ENCODE assay signal across 2 mouse cellular contexts in the genomic region with DNA sequence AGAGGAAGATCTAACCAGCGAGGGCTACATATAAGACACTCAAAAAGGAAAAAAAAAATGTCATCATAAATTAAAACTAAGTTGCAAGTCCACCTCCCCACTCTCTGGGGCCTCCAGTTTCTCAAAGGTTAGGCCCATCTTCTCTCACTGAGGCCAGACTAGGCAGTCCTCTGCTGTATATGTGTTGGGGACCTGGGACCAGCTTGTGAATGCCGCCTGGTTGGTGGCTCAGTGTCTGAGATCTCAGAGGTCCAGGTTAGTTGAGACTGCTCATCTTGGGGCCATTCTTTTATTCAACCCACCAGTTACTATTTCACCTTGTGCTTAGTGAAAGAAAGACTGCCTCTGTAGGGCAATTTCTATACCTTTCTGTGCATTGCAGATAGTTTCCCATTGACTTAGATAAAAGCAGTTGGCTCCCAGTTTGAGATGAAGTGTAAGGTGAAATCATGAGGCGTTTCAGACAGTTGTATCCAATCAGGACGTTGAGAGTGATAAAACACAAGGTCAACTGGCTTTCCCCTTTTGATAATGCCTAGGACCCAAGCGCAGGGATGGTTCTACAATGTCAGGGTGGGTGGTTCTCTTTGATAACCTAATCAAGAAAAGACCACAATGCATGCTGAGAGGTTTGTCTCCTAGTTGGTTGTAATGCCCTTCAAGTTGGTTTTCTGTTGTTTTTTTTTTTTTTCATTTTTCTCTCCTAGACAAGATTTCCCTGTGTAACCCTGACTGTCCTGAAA.
A peak's percentile ranks its signal among the peaks of the same experiment; 100 is the strongest.
TF ChIP-seq lines count a peak whose summit lies in the region.

No protein-coding gene starts in this region.

TF ChIP-seq in CH12.LX, 34 proteins besides CTCF, POLR2A, EP300 and RAD21:
- TF ChIP-seq MAZ (IDR thresholded peaks at IDR 0.05; ENCODE audit: low read depth, low read length) (no peak), POLR2AphosphoS2 (IDR thresholded peaks at IDR 0.05; ENCODE audit: low read depth, low read length) (peak; percentile 43; the same call in 1 of the 2 replicates), ZC3H11A (IDR thresholded peaks at IDR 0.05; ENCODE audit: low read depth, low read length) (no peak)

TF ChIP-seq in MEL, 35 proteins besides CTCF, POLR2A, EP300 and RAD21:
- TF ChIP-seq GABPA (IDR thresholded peaks at IDR 0.05; ENCODE audit: low read depth, low read length) (no peak), RCOR1 (IDR thresholded peaks at IDR 0.05; ENCODE audit: low read depth, low read length) (peak; percentile 97), POLR2AphosphoS5 (IDR thresholded peaks at IDR 0.05; ENCODE audit: borderline replicate concordance, low read depth, low read length) (no peak), ZMIZ1 (IDR thresholded peaks at IDR 0.05; ENCODE audit: low read depth, low read length) (peak; percentile 62; the same call in 1 of the 2 replicates), ETS1 (IDR thresholded peaks at IDR 0.05; ENCODE audit: low read depth, low read length) (peak; percentile 81), TBP (IDR thresholded peaks at IDR 0.05; ENCODE audit: low read depth, low read length) (peak; percentile 41; the same call in 1 of the 2 replicates), CHD2 (IDR thresholded peaks at IDR 0.05; ENCODE audit: low read length) (peak; percentile 52; the same call in 1 of the 2 replicates), MAFK (IDR thresholded peaks at IDR 0.05; ENCODE audit: borderline replicate concordance, low read depth, low read length) (0 out of 2 replicates have a peak, but pooled peaks have one; percentile 58), SIN3A (IDR thresholded peaks at IDR 0.05; ENCODE audit: low read length) (peak; percentile 89), UBTF (IDR thresholded peaks at IDR 0.05; ENCODE audit: borderline replicate concordance, insufficient read depth, low read depth, low read length) (no peak), SMC3 (IDR thresholded peaks at IDR 0.05; ENCODE audit: low read depth, low read length) (no peak), HCFC1 (IDR thresholded peaks at IDR 0.05; ENCODE audit: low read depth, low read length) (no peak), USF1 (IDR thresholded peaks at IDR 0.05; ENCODE audit: low read depth, low read length) (no peak), NRF1 (IDR thresholded peaks at IDR 0.05; ENCODE audit: insufficient read depth, low read depth, low read length, poor library complexity, severe bottlenecking) (no peak), ELF1 (IDR thresholded peaks at IDR 0.05; ENCODE audit: low read depth, low read length) (no peak), USF2 (IDR thresholded peaks at IDR 0.05; ENCODE audit: borderline replicate concordance in 1 of 2, insufficient read depth in 1 of 2, low read depth in 1 of 2, low read length in 2 of 2) (no peak), KAT2A (conservative IDR thresholded peaks at IDR 0.05; ENCODE audit: low read depth, low read length) (peak; percentile 19; the same call in 1 of the 2 replicates), GATA1 (IDR thresholded peaks at IDR 0.05; ENCODE audit: low read depth, low read length) (peak; percentile 94), E2F4 (IDR thresholded peaks at IDR 0.05; ENCODE audit: borderline replicate concordance, low read depth, low read length) (no peak), JUND (IDR thresholded peaks at IDR 0.05; ENCODE audit: low read depth, low read length) (no peak), BHLHE40 (IDR thresholded peaks at IDR 0.05; ENCODE audit: borderline replicate concordance, low read depth, low read length) (peak; percentile 67), ZKSCAN1 (IDR thresholded peaks at IDR 0.05; ENCODE audit: low read depth, low read length) (peak; percentile 84; the same call in 1 of the 2 replicates), ZNF384 (IDR thresholded peaks at IDR 0.05; ENCODE audit: low read depth, low read length) (peak; percentile 94), CHD1 (IDR thresholded peaks at IDR 0.05; ENCODE audit: low read depth, low read length) (no peak), POLR2AphosphoS2 (IDR thresholded peaks at IDR 0.05; ENCODE audit: low read length) (peak; percentile 72; the same call in 1 of the 2 replicates), MAZ (IDR thresholded peaks at IDR 0.05; ENCODE audit: low read depth, low read length) (no peak), MYB (IDR thresholded peaks at IDR 0.05; ENCODE audit: low read depth, low read length) (peak; percentile 88), MEF2A (IDR thresholded peaks at IDR 0.05; ENCODE audit: extremely low read depth, insufficient replicate concordance, low read depth, low read length, poor library complexity, severe bottlenecking) (no peak), NELFE (IDR thresholded peaks at IDR 0.05; ENCODE audit: low read depth, low read length) (no peak), MXI1 (IDR thresholded peaks at IDR 0.05; ENCODE audit: low read depth, low read length) (peak; percentile 55; the same call in 1 of the 2 replicates), TAL1 (IDR thresholded peaks at IDR 0.05; ENCODE audit: low read length) (peak; percentile 79), TCF12 (IDR thresholded peaks at IDR 0.05; ENCODE audit: low read depth, low read length) (peak; percentile 92), MAX (IDR thresholded peaks at IDR 0.05; ENCODE audit: low read length) (peak; percentile 66; the same call in 1 of the 2 replicates), ZC3H11A (IDR thresholded peaks at IDR 0.05; ENCODE audit: low read depth, low read length) (no peak), MYC (IDR thresholded peaks at IDR 0.05; ENCODE audit: low read depth, low read length) (peak; percentile 79)
TF ChIP-seq in MEL: peak in this region for 19.
